Mouse (Mus musculus) myocyte (in vitro differentiated cells): ENCODE results near the gene Baiap2. TPM values are rescaled to one million over a fixed set of nuclear protein-coding genes. Genes with fewer than 3 reads are reported as not detected.

Experiments used
- H3K27me3 ChIP-seq: one replicate; pipeline ENCODE4 v1.6.1; 2011; ENCODE audit not compliant: control insufficient read depth, insufficient read depth, insufficient read length
- H3K36me3 ChIP-seq: one replicate; pipeline ENCODE4 v1.6.1; 2011; ENCODE audit not compliant: control insufficient read depth, insufficient read depth
- H3K4me2 ChIP-seq: one replicate; pipeline ENCODE4 v1.6.1; 2011; ENCODE audit warnings: low read depth, control low read depth
- H3K4me3 ChIP-seq: one replicate; pipeline ENCODE4 v1.5.1; 2011; ENCODE audit warnings: mild to moderate bottlenecking, control low read depth, moderate library complexity
- H3K79me2 ChIP-seq: one replicate; pipeline ENCODE4 v1.6.1; 2011; ENCODE audit not compliant: control insufficient read depth, insufficient read depth
- H3ac ChIP-seq: one replicate; pipeline ENCODE4 v1.6.1; 2011; ENCODE audit not compliant: control insufficient read depth, insufficient read length
- CEBPB ChIP-seq: IDR thresholded peaks from 2 replicates; pipeline ENCODE4 v1.6.1; 2011; ENCODE audit warnings: mild to moderate bottlenecking, moderate library complexity; ENCODE audit not compliant: poor library complexity, insufficient read depth, severe bottlenecking
- E2F4 ChIP-seq: IDR thresholded peaks from one replicate; pipeline ENCODE4 v1.6.1; 2011; ENCODE audit warnings: mild to moderate bottlenecking, control low read depth, moderate library complexity; ENCODE audit not compliant: insufficient read depth
- MAX ChIP-seq: IDR thresholded peaks from one replicate; pipeline ENCODE4 v1.6.1; 2011; ENCODE audit warnings: low read depth, mild to moderate bottlenecking, control low read depth
- MYOD1 ChIP-seq, 3 experiments: IDR thresholded peaks; one replicate each; pipeline ENCODE4 v1.6.1; 2011; ENCODE audit warnings: control low read depth in 2 of 3, low read depth in 2 of 3, mild to moderate bottlenecking in 2 of 3, moderate library complexity in 1 of 3; ENCODE audit not compliant: insufficient read length in 2 of 3, control insufficient read depth in 1 of 3
- MYOG ChIP-seq, 3 experiments: IDR thresholded peaks; one replicate each; pipeline ENCODE4 v1.6.1; 2011; ENCODE audit warnings: control low read depth in 2 of 3, low read depth in 2 of 3, mild to moderate bottlenecking in 2 of 3; ENCODE audit not compliant: insufficient read length in 2 of 3, control insufficient read depth in 1 of 3, insufficient read depth in 1 of 3
- POLR2A ChIP-seq: IDR thresholded peaks from one replicate; pipeline ENCODE4 v1.6.1; 2011; ENCODE audit warnings: low read depth, mild to moderate bottlenecking, control low read depth, moderate library complexity; ENCODE audit not compliant: insufficient read length
- POLR2AphosphoS2 ChIP-seq: IDR thresholded peaks from one replicate; pipeline ENCODE4 v1.6.1; 2011; ENCODE audit warnings: low read depth, control low read depth; ENCODE audit not compliant: insufficient read length
- REST ChIP-seq: IDR thresholded peaks from one replicate; pipeline ENCODE4 v1.6.1; 2011; ENCODE audit warnings: mild to moderate bottlenecking, control low read depth, moderate library complexity; ENCODE audit not compliant: insufficient read depth, insufficient read length
- SRF ChIP-seq: IDR thresholded peaks from one replicate; pipeline ENCODE4 v1.6.1; 2011; ENCODE audit warnings: low read depth; ENCODE audit not compliant: control insufficient read depth, insufficient read length
- TCF12 ChIP-seq: IDR thresholded peaks from one replicate; pipeline ENCODE4 v1.6.1; 2011; ENCODE audit warnings: mild to moderate bottlenecking, control low read depth; ENCODE audit not compliant: poor library complexity, insufficient read depth, severe bottlenecking
- TCF3 ChIP-seq: IDR thresholded peaks from one replicate; pipeline ENCODE4 v1.6.1; 2011; ENCODE audit warnings: low read depth, control low read depth; ENCODE audit not compliant: insufficient read length
- USF1 ChIP-seq: IDR thresholded peaks from one replicate; pipeline ENCODE4 v1.6.1; 2011; ENCODE audit warnings: low read depth, mild to moderate bottlenecking, control low read depth, moderate library complexity
- polyA plus RNA-seq: library from polyadenylated mRNA; unstranded; fragments of >200 nt; fragmentation: generic; extraction: Trizol; gene quantifications from one replicate; pipeline ENCODE4 v1.2.1, GENCODE M21; 2012; ENCODE audit warnings: missing spikeins

Baiap2 gene
- polyA plus RNA-seq, 1 experiment, result 23.0 TPM

DNA sequence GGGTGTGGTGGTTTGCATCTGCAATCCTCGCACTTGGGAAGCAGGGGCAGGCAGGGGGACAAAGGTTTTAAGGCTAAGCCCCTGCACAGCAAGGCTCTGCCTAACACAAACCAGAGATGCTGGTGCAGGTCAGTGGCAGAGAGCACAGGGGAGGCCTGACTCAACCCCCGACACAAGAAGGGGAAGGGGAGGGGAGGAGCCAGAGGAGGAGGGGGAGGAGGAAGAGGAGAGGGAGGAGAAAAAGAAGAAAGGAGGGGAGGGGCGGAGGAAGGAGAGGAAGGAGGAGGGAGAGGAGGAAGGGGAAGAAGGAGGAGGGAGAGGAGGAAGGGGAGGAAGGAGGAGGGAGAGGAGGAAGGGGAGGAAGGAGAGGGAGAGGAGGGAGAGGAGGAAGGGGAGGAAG, 91.7 kb downstream of the Baiap2 start:
- Histone ChIP-seq H3ac (no peak overlapping the region), H3K4me2 (no peak overlapping the region), H3K27me3 (peaks cover 64% of the 10 kb centered on the region), H3K36me3 (no peaks in the 10 kb centered on the region), H3K79me2 (no peaks in the 10 kb centered on the region), H3K4me3 (no peak overlapping the region)
- TF ChIP-seq MYOD1 (IDR thresholded peaks at IDR 0.05; ENCODE audit: control insufficient read depth in 1 of 3, insufficient read length in 2 of 3, low read depth in 2 of 3) (no peak), POLR2AphosphoS2 (no peak), REST (no peak), E2F4 (no peak)

DNA sequence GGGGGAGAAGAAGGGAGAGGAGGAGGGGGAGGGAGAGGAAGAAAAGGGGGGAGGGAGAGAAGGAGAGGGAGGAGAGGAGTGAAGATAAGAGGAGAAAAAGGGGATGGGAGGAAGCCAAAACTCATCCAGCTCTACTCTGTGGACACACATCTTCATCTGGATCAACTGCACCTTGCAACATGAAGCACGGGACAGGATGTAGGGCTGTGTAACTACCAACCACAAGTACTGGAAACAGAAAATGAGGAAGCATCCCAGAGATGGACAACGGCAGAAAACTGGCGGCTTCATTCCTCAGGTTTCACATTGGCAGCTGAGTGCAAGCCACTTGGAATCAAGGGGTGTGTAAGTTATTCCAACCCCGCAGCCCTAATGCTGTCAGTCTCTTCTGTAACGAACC, 92.2 kb downstream of the Baiap2 start:
- Histone ChIP-seq H3ac (no peak overlapping the region), H3K27me3 (peaks cover 68% of the 10 kb centered on the region), H3K79me2 (no peaks in the 10 kb centered on the region), H3K4me2 (no peak overlapping the region), H3K36me3 (no peaks in the 10 kb centered on the region), H3K4me3 (no peak overlapping the region)
- no peak for TF ChIP-seq MAX
- no peak for TF ChIP-seq TCF12
- TF ChIP-seq USF1, result no peak
- no peak for TF ChIP-seq REST
- TF ChIP-seq MYOD1 (IDR thresholded peaks at IDR 0.05; ENCODE audit: control insufficient read depth in 1 of 3, insufficient read length in 2 of 3, low read depth in 2 of 3), result no peak
- TF ChIP-seq TCF3, result no peak
- TF ChIP-seq SRF, result no peak
- no peak for TF ChIP-seq E2F4
- TF ChIP-seq MYOG (IDR thresholded peaks at IDR 0.05; ENCODE audit: control insufficient read depth in 1 of 3, insufficient read depth in 1 of 3, insufficient read length in 2 of 3, low read depth in 2 of 3), result no peak
- no peak for TF ChIP-seq POLR2A
- no peak for TF ChIP-seq POLR2AphosphoS2
- no peak for TF ChIP-seq CEBPB

- TF ChIP-seq MYOG (IDR thresholded peaks at IDR 0.05; ENCODE audit: control insufficient read depth in 1 of 3, insufficient read depth in 1 of 3, insufficient read length in 2 of 3, low read depth in 2 of 3), result no peak
Measured at GRCm38 (mm10) chr11:120039581-120039980, 97.0 kb downstream of the Baiap2 start.

GRCm38 (mm10) chr11:120040440-120040839, 97.9 kb downstream of the Baiap2 start:
- TF ChIP-seq SRF (no peak), USF1 (no peak)
- H3K36me3 ChIP-seq, result no peaks in the 10 kb centered on the region

More at GRCm38 (mm10) chr11:120039581-120039980, 97.0 kb downstream of the Baiap2 start:
- Histone ChIP-seq H3K4me2 (no peak overlapping the region), H3K79me2 (no peaks in the 10 kb centered on the region), H3ac (no peak overlapping the region), H3K36me3 (no peaks in the 10 kb centered on the region), H3K4me3 (no peak overlapping the region), H3K27me3 (peaks cover 68% of the 10 kb centered on the region)

GRCm38 (mm10) chr11:120041191-120042123, 98.9 kb downstream of the Baiap2 start:
- Histone ChIP-seq H3ac (no peak overlapping the region), H3K4me3 (no peak overlapping the region), H3K4me2 (no peak overlapping the region), H3K79me2 (no peaks in the 10 kb centered on the region), H3K36me3 (no peaks in the 10 kb centered on the region), H3K27me3 (peaks cover 74% of the 10 kb centered on the region)
- TF ChIP-seq MYOG (IDR thresholded peaks at IDR 0.05; ENCODE audit: control insufficient read depth in 1 of 3, insufficient read depth in 1 of 3, insufficient read length in 2 of 3, low read depth in 2 of 3), result no peak
- no peak for TF ChIP-seq CEBPB
- no peak for TF ChIP-seq TCF12
- TF ChIP-seq REST, result no peak
- no peak for TF ChIP-seq POLR2A
- TF ChIP-seq USF1, result no peak
- no peak for TF ChIP-seq SRF
- no peak for TF ChIP-seq POLR2AphosphoS2
- TF ChIP-seq TCF3, result no peak
- no peak for TF ChIP-seq MAX
- no peak for TF ChIP-seq MYOD1 (IDR thresholded peaks at IDR 0.05; ENCODE audit: control insufficient read depth in 1 of 3, insufficient read length in 2 of 3, low read depth in 2 of 3)
- TF ChIP-seq E2F4, result no peak

More at GRCm38 (mm10) chr11:120040440-120040839, 97.9 kb downstream of the Baiap2 start:
- Histone ChIP-seq H3ac (no peak overlapping the region), H3K4me3 (no peak overlapping the region), H3K79me2 (no peaks in the 10 kb centered on the region), H3K27me3 (peaks cover 74% of the 10 kb centered on the region), H3K4me2 (no peak overlapping the region)
